Mouse (Mus musculus) forebrain, embryonic 11.5 days (tissue): ENCODE measurements around the gene Cd177. TPM values are rescaled to one million over a fixed set of nuclear protein-coding genes. Genes with fewer than 3 reads are reported as not detected.
"Not testable (repeated sequence)": the region's sequence is repeated elsewhere in the genome, so short reads cannot be mapped to it uniquely, and the experiment has no call there.

Experiments used
- ATAC-seq: fragments of 200-750 bp; cut with Nextera tagmentation; replicated peaks from 2 replicates; pipeline ENCODE4 v1.8.0; 2017; ENCODE audit warnings: moderate TSS enrichment; ENCODE audit not compliant: low FRiP score
- DNase-seq: peaks from one replicate; pipeline ENCODE4 v3.0.0-alpha.2; 2017; ENCODE audit warnings: low spot score
- H3K27ac ChIP-seq: fragments of 300-500 bp; sonication (generic); 2 replicates; pipeline ENCODE4 v1.5.1; 2014; ENCODE audit warnings: low read depth, low read length
- H3K27me3 ChIP-seq: fragments of 300-500 bp; sonication (generic); 2 replicates; pipeline ENCODE4 v1.6.1; 2014; ENCODE audit warnings: mild to moderate bottlenecking, low read length, mixed read lengths; ENCODE audit not compliant: control insufficient read depth, insufficient read depth
- H3K36me3 ChIP-seq: fragments of 300-500 bp; sonication (generic); 2 replicates; pipeline ENCODE4 v1.6.1; 2014; ENCODE audit warnings: mild to moderate bottlenecking, low read length, moderate library complexity, mixed read lengths; ENCODE audit not compliant: control insufficient read depth, insufficient read depth
- H3K4me1 ChIP-seq: fragments of 300-500 bp; sonication (generic); replicated peaks from 2 replicates; pipeline ENCODE4 v1.6.1; 2014; ENCODE audit warnings: low read length, mixed read lengths; ENCODE audit not compliant: control insufficient read depth, insufficient read depth
- H3K4me2 ChIP-seq: fragments of 300-500 bp; sonication (generic); 2 replicates; pipeline ENCODE4 v1.6.1; 2014; ENCODE audit warnings: low read depth, mild to moderate bottlenecking, low read length, moderate library complexity, mixed read lengths; ENCODE audit not compliant: severe bottlenecking
- H3K4me3 ChIP-seq: fragments of 300-500 bp; sonication (generic); 2 replicates; pipeline ENCODE4 v1.5.1; 2014; ENCODE audit warnings: low read depth, low read length
- H3K9ac ChIP-seq: fragments of 300-500 bp; sonication (generic); 2 replicates; pipeline ENCODE4 v1.6.1; 2014; ENCODE audit warnings: low read length
- H3K9me3 ChIP-seq: fragments of 300-500 bp; sonication (generic); 2 replicates; pipeline ENCODE4 v1.6.1; 2016; ENCODE audit warnings: low read length, mixed read lengths; ENCODE audit not compliant: control insufficient read depth
- WGBS: fragments of 180-500 bp; shearing (Covaris S2); extraction: QIAGEN DNeasy Blood & Tissue Kit; methylation state at CpG from one replicate; pipeline ENCODE4 v1.1.7; 2014; 5-methylcytosine and 5-hydroxymethylcytosine counted together
- polyA plus RNA-seq: library from polyadenylated mRNA; unstranded; fragments of >200 nt; fragmentation: Nextera tagmentation; extraction: Ambion mirVana; gene quantifications from 2 replicates; pipeline ENCODE4 v1.2.1, GENCODE M21; 2014

The Cd177 gene
- polyA plus RNA-seq, 1 experiment from 2014 or later: not detected

DNA sequence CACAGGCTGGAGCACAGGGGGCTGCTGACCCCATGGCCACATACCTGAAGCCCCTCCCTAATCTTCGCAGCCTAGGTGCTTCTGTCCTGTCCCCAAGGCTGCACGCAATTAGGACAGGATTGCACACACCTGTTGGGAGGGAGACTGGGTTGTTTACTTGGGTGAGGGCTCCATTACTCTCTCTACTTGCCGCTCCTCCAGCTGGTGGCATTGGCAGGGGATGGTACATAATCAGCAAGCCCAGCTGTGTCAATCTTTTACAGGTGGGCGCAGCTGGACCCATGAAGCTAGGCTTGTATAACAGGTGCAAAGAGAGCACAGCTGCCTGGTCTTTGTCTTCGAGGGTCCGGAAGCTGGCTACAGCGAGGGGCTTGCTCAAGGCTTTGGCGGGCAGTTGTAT, 2.5 kb upstream of the Cd177 start:
- H3K4me3 ChIP-seq: no peak overlapping the region
- no peaks in the 10 kb centered on the region for H3K36me3 ChIP-seq
- no peaks in the 10 kb centered on the region for H3K27me3 ChIP-seq
- H3K9ac ChIP-seq: no peak overlapping the region
- no peak overlapping the region for H3K4me2 ChIP-seq
- no peaks in the 10 kb centered on the region for H3K4me1 ChIP-seq
- H3K9me3 ChIP-seq: no peaks in the 10 kb centered on the region
- DNase-seq (no peak), ATAC-seq (no peak)
- H3K27ac ChIP-seq: no peak overlapping the region
- WGBS: 94% methylated on average over 8 of the region's 8 CpGs

DNA sequence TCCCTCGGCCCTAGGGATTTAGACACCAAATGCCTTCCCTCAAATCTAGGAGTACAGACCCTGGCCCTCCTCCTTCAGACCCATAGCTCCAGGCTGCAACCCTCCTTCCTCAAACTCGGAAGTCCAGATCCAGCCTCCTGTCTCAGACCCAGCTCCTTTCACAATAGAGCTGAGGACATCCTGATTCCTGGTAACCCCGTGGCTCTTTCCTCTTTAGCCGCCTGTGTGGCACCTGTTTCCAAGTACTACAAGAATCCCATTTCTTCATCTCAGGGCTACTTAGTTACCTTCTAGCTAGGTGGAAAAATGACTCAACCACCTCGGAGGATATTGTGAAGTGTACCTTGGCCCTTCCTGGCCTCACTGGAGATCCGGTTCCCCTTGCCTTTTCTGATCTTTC, 1.1 kb upstream of the Cd177 start:
- H3K9me3 ChIP-seq: no peaks in the 10 kb centered on the region
- no peaks in the 10 kb centered on the region for H3K36me3 ChIP-seq
- no peaks in the 10 kb centered on the region for H3K4me1 ChIP-seq
- H3K4me3 ChIP-seq: no peak overlapping the region
- H3K27me3 ChIP-seq: no peaks in the 10 kb centered on the region
- ATAC-seq: no peak
- H3K9ac ChIP-seq: no peak overlapping the region
- DNase-seq: no peak
- H3K4me2 ChIP-seq: no peak overlapping the region
- WGBS: 77% methylated on average over 6 of the region's 6 CpGs
- no peak overlapping the region for H3K27ac ChIP-seq

DNA sequence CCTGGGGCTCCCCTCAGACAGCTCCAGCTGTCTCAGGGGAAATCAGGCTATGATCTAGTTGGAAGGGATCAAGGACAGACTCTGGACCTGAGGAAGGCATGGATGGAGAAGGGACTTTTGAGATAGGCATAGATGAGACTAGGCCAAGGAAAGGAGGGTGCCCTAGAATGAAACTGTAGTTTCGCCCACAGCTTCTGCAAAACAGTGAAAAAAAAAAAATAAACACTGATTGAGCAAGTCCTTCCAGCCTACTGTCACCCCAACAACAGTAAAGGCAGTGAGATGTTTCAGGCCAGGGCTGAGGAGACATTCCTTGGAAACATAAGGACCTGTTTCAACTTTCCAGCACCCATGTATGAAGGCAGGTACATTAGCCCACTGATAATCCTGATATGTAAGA, 1.6 kb downstream of the Cd177 start:
- no peaks in the 10 kb centered on the region for H3K36me3 ChIP-seq
- H3K27me3 ChIP-seq: no peaks in the 10 kb centered on the region
- no peaks in the 10 kb centered on the region for H3K4me1 ChIP-seq
- no peak overlapping the region for H3K4me3 ChIP-seq
- DNase-seq (no peak), ATAC-seq (no peak)
- no peak overlapping the region for H3K9ac ChIP-seq
- H3K9me3 ChIP-seq: no peaks in the 10 kb centered on the region
- H3K27ac ChIP-seq: no peak overlapping the region
- 86% methylated on average over 1 of the region's 1 CpGs for WGBS
- H3K4me2 ChIP-seq: no peak overlapping the region

DNA sequence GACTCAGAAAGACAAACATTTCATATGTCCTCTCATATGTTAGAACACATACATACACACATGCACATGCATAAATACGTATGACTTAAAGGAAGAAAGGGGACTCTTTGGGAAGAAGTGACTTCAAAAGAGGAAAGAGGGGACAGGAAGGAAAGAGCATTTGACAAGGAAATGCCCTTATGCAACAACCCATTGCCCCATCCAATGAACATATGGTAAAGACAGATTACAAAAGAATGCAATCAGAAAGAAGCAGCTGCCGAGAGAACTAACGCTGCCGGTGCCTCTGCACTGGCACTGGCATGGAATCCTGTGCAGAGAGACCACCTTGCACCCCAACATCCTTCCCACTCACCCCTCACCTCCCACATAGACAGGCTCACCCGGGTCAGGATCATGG, 6.6 kb downstream of the Cd177 start:
- WGBS: 82% methylated on average over 5 of the region's 5 CpGs
- Histone ChIP-seq H3K9ac (no peak overlapping the region), H3K36me3 (no peaks in the 10 kb centered on the region), H3K27me3 (no peaks in the 10 kb centered on the region), H3K27ac (no peak overlapping the region), H3K9me3 (no peaks in the 10 kb centered on the region), H3K4me3 (no peak overlapping the region), H3K4me1 (no peaks in the 10 kb centered on the region), H3K4me2 (no peak overlapping the region)
- DNase-seq: no peak
- ATAC-seq: no peak

DNA sequence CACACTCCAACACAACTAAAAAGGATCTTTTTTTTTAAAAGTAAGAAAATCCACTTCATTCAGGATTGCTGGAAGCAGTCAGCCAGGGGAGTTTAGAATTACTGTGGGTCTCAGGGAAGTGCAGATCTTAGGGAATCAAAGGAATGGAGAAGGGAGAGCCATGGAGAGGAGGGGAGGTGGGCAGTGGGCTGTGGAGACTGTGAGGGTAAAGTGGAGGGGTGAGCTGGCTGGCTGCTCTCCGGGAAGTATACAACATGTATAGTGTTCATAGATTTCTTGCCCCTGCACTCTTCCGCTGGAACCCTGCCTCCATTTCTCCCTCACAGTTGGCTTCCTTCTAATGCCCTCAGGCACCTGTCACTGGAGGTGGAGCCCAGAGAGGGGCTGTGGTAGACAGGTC, 8.5 kb downstream of the Cd177 start:
- Histone ChIP-seq H3K4me3 (no peak overlapping the region), H3K27ac (no peak overlapping the region), H3K4me2 (no peak overlapping the region), H3K9ac (no peak overlapping the region), H3K27me3 (no peaks in the 10 kb centered on the region), H3K4me1 (no peaks in the 10 kb centered on the region), H3K36me3 (no peaks in the 10 kb centered on the region), H3K9me3 (no peaks in the 10 kb centered on the region)
- ATAC-seq: no peak
- 81% methylated on average over 2 of the region's 2 CpGs for WGBS
- DNase-seq: no peak

DNA sequence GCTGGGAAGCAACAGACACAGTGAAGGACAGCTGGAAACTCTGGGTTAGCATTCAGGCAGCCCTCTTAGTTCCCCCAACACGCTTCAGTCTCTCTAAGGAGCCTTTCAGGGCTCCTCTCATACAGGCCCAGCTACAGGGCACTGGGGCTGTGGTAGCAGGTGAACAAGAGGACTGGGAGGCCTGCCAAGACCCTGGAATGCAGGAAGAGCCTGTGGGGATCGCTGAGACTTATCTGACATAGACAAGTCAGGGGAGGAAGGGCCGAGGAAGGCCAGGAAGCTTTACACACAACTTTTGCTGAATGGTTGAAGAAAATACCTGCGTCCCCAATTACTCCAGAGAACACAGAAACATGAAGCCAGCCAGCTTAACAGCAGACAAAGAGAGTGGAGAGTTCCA, 9.4 kb downstream of the Cd177 start:
- no peak for ATAC-seq

DNA sequence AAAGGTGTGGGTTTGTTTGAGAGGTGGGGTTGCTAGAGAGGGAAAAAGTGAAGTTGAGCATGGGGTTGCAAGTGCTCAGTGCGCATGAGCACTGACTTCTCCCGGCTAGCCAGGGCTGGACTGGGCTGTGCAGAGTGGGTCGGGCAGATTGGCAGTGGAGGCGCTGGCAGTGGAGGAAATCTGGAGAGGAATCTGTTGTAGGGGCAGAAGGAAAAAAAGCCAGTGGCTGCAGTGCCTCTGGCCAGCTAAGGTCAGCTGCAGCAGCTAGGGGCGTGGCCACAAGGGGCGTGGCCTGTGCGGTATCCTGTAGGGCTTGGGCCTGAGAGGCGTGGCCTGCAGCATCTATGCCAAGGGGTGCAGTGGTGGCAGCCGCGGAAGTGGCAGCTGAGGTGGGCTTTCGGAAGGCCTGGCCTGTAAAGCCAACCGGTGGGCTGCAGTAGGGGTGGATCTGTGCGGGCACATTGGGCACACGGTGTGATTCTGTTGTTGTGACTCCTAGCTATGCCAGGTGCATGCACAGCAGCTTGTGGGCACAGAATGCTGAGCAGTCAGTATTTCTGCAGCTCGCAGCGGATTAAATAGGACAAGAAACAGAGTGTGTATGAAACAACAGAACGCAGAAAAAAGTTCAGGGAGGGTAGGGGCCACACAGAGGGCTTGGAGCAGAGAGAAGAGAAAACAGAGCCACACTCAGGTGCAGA, 24.0 kb downstream of the Cd177 start:
- peak overlapping the region; percentile 36 for H3K4me2 ChIP-seq
- H3K9ac ChIP-seq: no peak overlapping the region
- peak; percentile 78 for ATAC-seq
- WGBS: 13% methylated on average over 17 of the region's 17 CpGs
- H3K4me3 ChIP-seq: no peak overlapping the region
- no peaks in the 10 kb centered on the region for H3K27me3 ChIP-seq
- DNase-seq: peak; percentile 73
- H3K27ac ChIP-seq: no peak overlapping the region
- H3K9me3 ChIP-seq: no peaks in the 10 kb centered on the region
- no peaks in the 10 kb centered on the region for H3K36me3 ChIP-seq
- H3K4me1 ChIP-seq: peaks cover 6% of the 10 kb centered on the region; the same call in 1 of the 2 replicates

More for the DNA sequence above, 9.4 kb downstream of the Cd177 start:
- H3K9me3 ChIP-seq: no peaks in the 10 kb centered on the region
- H3K9ac ChIP-seq: no peak overlapping the region
- no peaks in the 10 kb centered on the region for H3K27me3 ChIP-seq
- no peak for DNase-seq
- H3K27ac ChIP-seq: no peak overlapping the region
- H3K4me1 ChIP-seq: no peaks in the 10 kb centered on the region
- H3K36me3 ChIP-seq: no peaks in the 10 kb centered on the region
- no peak overlapping the region for H3K4me3 ChIP-seq
- 62% methylated on average over 4 of the region's 4 CpGs for WGBS
- no peak overlapping the region for H3K4me2 ChIP-seq

DNA sequence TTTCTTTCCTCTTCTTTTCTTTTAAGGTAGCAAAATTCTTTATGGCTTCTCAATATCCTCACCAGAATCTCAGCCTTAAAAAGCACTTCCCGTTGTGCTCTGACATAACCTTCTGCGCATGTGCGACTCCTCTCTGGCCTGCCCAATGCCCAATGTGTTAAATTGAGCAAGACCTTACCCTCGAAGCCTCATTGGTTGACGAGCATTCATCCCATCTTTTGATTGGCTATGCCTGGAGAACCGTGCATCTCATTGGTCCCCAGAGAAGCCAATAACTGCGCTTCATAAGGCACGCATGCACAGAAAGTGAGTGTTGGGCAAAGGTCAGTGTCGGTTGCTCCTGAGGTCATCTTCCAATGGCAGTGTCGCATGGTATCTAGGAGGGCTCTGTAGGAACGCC, 33.3 kb downstream of the Cd177 start, which contains the start of gene Gm4763:
Gene Gm4763 (minus strand): TSS at position 101 of the 400 bp plus-strand sequence.
- not testable (repeated sequence) for H3K4me3 ChIP-seq, ATAC-seq, H3K4me1 ChIP-seq, DNase-seq, H3K27me3 ChIP-seq, H3K27ac ChIP-seq, H3K36me3 ChIP-seq, H3K9me3 ChIP-seq, H3K9ac ChIP-seq, H3K4me2 ChIP-seq
- 91% methylated on average over 11 of the region's 11 CpGs for WGBS

DNA sequence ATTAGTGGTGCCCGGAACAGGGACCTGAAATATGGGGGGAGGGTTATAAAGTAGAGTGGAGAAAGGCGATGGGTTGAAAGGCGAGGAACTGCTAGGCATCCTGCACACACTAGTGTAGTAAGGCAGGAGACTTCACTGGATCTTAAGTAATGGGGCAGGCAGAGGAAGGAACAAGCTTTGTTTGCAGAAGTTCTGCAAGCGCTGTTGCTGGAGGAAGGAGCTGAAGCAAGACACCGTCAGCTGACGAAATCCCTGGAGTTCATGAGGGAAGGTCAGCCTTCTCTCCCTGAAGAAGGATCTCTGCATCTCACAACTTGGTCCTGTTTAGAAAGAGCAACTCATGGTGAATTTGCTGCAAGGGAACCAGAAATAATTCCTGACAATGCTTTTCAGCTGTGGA, 45.1 kb downstream of the Cd177 start:
- Histone ChIP-seq H3K27me3 (no peaks in the 10 kb centered on the region), H3K9ac (no peak overlapping the region), H3K4me3 (no peak overlapping the region), H3K4me2 (no peak overlapping the region), H3K4me1 (no peaks in the 10 kb centered on the region), H3K27ac (no peak overlapping the region), H3K9me3 (no peaks in the 10 kb centered on the region), H3K36me3 (no peaks in the 10 kb centered on the region)
- ATAC-seq (no peak), DNase-seq (no peak)
- 80% methylated on average over 6 of the region's 6 CpGs for WGBS
